Mouse (Mus musculus): ENCODE results near the gene Brd4. TPM values are rescaled to one million over a fixed set of nuclear protein-coding genes. Genes with fewer than 3 reads are reported as not detected.

The Brd4 gene
- total and polyA plus RNA-seq, 3 experiments = 12.3 to 91.4 TPM; not detected in 1

DNA sequence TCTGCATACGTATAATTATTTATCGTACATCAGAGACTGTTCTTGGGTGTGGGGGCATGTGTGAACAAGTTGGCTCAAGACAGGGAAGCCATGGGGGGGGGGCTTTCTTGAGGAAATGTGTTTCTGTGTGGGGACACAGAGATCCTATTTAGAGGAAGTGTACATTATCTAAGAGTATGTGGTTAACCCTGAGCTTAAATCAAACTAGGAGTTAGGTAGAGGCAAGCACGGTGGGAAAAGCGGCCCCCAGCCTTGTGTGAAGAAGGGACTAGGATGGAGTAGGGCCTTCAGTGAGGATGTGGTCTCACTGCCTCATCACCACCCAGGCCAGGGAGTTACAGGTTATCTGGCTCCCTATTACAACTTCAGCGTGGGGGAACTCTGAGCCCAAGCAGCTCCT lies 88.8 kb downstream of the Brd4 start:
- Histone ChIP-seq H3K36me3 (ENCODE audit: control insufficient read depth in 1 of 2, insufficient read depth in 2 of 2, low read length in 2 of 2) (peaks cover 13 to 15% of the 10 kb centered on the region in 2 experiments), H3K4me1 (ENCODE audit: control insufficient read depth in 1 of 2, insufficient read depth in 2 of 2, low read length in 2 of 2) (peaks cover 0 to 6% of the 10 kb centered on the region in 2 experiments; a peak in 2 of 4 replicates), H3K9ac (ENCODE audit: control insufficient read depth, low read depth, low read length, poor library complexity, severe bottlenecking) (no peak overlapping the region), H3K79me2 (ENCODE audit: control insufficient read depth, insufficient read depth, low read length, poor library complexity) (no peaks in the 10 kb centered on the region), H3K27me3 (ENCODE audit: control insufficient read depth in 1 of 2, insufficient read depth in 2 of 2, low read length in 2 of 2) (no peaks in the 10 kb centered on the region), H3K9me3 (replicated peaks; ENCODE audit: insufficient read depth, low read length) (no peaks in the 10 kb centered on the region), H3K27ac (ENCODE audit: control insufficient read depth, low read depth, low read length) (no peak overlapping the region), H3K4me3 (ENCODE audit: control insufficient read depth in 1 of 2, insufficient read depth in 1 of 2, low read depth in 2 of 2, low read length in 2 of 2) (no peak overlapping the region)
- DNase-seq (ENCODE audit: low read depth, low spot score) = peak; percentile 56
- no peak for TF ChIP-seq ELF1 (IDR thresholded peaks at IDR 0.05; ENCODE audit: low read depth, low read length)
- TF ChIP-seq GABPA (IDR thresholded peaks at IDR 0.05; ENCODE audit: low read depth, low read length) = no peak
- peak; percentile 77 for TF ChIP-seq RCOR1 (IDR thresholded peaks at IDR 0.05; ENCODE audit: low read depth, low read length)

GRCm38 (mm10) chr17:32193010-32193409 lies 91.5 kb downstream of the Brd4 start:
- H3K9me3 ChIP-seq (replicated peaks; ENCODE audit: insufficient read depth, low read length) = no peaks in the 10 kb centered on the region
- H3K27ac ChIP-seq (ENCODE audit: control insufficient read depth, low read depth, low read length) = no peak overlapping the region
- peaks cover 0 to 12% of the 10 kb centered on the region in 2 experiments; a peak in 3 of 4 replicates for H3K4me1 ChIP-seq (ENCODE audit: control insufficient read depth in 1 of 2, insufficient read depth in 2 of 2, low read length in 2 of 2)
- no peak for DNase-seq (ENCODE audit: low read depth, low spot score)
- H3K9ac ChIP-seq (ENCODE audit: control insufficient read depth, low read depth, low read length, poor library complexity, severe bottlenecking) = no peak overlapping the region
- H3K27me3 ChIP-seq (ENCODE audit: control insufficient read depth in 1 of 2, insufficient read depth in 2 of 2, low read length in 2 of 2) = no peaks in the 10 kb centered on the region
- H3K79me2 ChIP-seq (ENCODE audit: control insufficient read depth, insufficient read depth, low read length, poor library complexity) = no peaks in the 10 kb centered on the region
- H3K4me3 ChIP-seq (ENCODE audit: control insufficient read depth in 1 of 2, insufficient read depth in 1 of 2, low read depth in 2 of 2, low read length in 2 of 2) = no peak overlapping the region
- peaks cover 5 to 16% of the 10 kb centered on the region in 2 experiments for H3K36me3 ChIP-seq (ENCODE audit: control insufficient read depth in 1 of 2, insufficient read depth in 2 of 2, low read length in 2 of 2)
- no peak for TF ChIP-seq MYC (IDR thresholded peaks at IDR 0.05; ENCODE audit: low read depth, low read length)

DNA sequence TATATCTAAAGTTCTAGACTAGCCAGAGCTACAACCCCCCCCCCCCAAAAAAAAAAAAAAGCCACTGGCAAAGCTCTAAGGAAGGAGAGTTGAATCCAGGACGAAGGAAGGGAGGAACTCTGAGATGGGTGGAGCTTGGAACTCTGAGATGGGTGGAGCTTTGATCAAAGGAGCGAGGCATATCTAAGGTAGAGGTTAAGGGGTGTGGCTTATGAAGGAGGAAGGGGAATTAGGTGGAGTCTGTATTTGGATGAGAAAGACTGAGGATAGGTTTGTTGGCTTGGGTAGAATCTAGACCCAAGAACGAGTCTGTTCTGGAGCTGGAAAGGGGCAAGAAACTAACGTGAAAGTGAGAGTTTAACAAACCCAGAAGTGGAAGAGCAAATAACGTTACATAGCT lies 94.7 kb downstream of the Brd4 start:
- no peaks in the 10 kb centered on the region for H3K79me2 ChIP-seq (ENCODE audit: control insufficient read depth, insufficient read depth, low read length, poor library complexity)
- DNase-seq (ENCODE audit: low read depth, low spot score) = peak; percentile 49
- no peak overlapping the region for H3K4me3 ChIP-seq (ENCODE audit: control insufficient read depth in 1 of 2, insufficient read depth in 1 of 2, low read depth in 2 of 2, low read length in 2 of 2)
- H3K27me3 ChIP-seq (ENCODE audit: control insufficient read depth in 1 of 2, insufficient read depth in 2 of 2, low read length in 2 of 2) = no peaks in the 10 kb centered on the region
- no peak overlapping the region for H3K9ac ChIP-seq (ENCODE audit: control insufficient read depth, low read depth, low read length, poor library complexity, severe bottlenecking)
- no peak for TF ChIP-seq TBP (IDR thresholded peaks at IDR 0.05; ENCODE audit: low read depth, low read length)
- TF ChIP-seq POLR2AphosphoS5 (IDR thresholded peaks at IDR 0.05; ENCODE audit: borderline replicate concordance, low read depth, low read length) = no peak
- TF ChIP-seq MXI1 (IDR thresholded peaks at IDR 0.05; ENCODE audit: low read depth, low read length) = no peak
- TF ChIP-seq CTCF (IDR thresholded peaks at IDR 0.05 in 2 of 3, conservative IDR thresholded peaks at IDR 0.05 in 1 of 3; ENCODE audit: control insufficient read depth in 1 of 3, insufficient read depth in 1 of 3, low read depth in 2 of 3, low read length in 3 of 3, poor library complexity in 1 of 3, severe bottlenecking in 1 of 3) = no peak
- TF ChIP-seq E2F4 (IDR thresholded peaks at IDR 0.05; ENCODE audit: borderline replicate concordance, low read depth, low read length) = no peak
- no peaks in the 10 kb centered on the region for H3K9me3 ChIP-seq (replicated peaks; ENCODE audit: insufficient read depth, low read length)
- no peak overlapping the region for H3K27ac ChIP-seq (ENCODE audit: control insufficient read depth, low read depth, low read length)
- H3K4me1 ChIP-seq (ENCODE audit: control insufficient read depth in 1 of 2, insufficient read depth in 2 of 2, low read length in 2 of 2) = peaks cover 0 to 6% of the 10 kb centered on the region in 2 experiments; a peak in 3 of 4 replicates
- H3K36me3 ChIP-seq (ENCODE audit: control insufficient read depth in 1 of 2, insufficient read depth in 2 of 2, low read length in 2 of 2) = peaks cover 0 to 3% of the 10 kb centered on the region in 2 experiments; a peak in 2 of 4 replicates

Data from MEL (cell line).